Mouse (Mus musculus) stomach, embryonic 16.5 days (tissue): ENCODE results near the gene Pcca. TPM values are rescaled to one million over a fixed set of nuclear protein-coding genes. Genes with fewer than 3 reads are reported as not detected.
A peak's percentile ranks its signal among the peaks of the same experiment; 100 is the strongest.

Source experiments
- ATAC-seq: fragments of 200-750 bp; cut with Nextera tagmentation; 2 replicates; pipeline ENCODE4 v1.8.0; 2017; ENCODE audit warnings: moderate number of reproducible peaks, moderate TSS enrichment; ENCODE audit not compliant: insufficient read depth, low FRiP score
- H3K27ac ChIP-seq: fragments of 300-500 bp; sonication (generic); 2 replicates; pipeline ENCODE4 v1.5.1; 2014; ENCODE audit warnings: low read length
- H3K27me3 ChIP-seq: fragments of 300-500 bp; sonication (generic); 2 replicates; pipeline ENCODE4 v1.6.1; 2014; ENCODE audit warnings: low read length, control low read depth, mixed read lengths; ENCODE audit not compliant: control insufficient read depth, insufficient read depth
- H3K36me3 ChIP-seq: fragments of 300-500 bp; sonication (generic); 2 replicates; pipeline ENCODE4 v1.6.1; 2014; ENCODE audit warnings: low read length; ENCODE audit not compliant: control insufficient read depth, insufficient read depth
- H3K4me1 ChIP-seq: fragments of 300-500 bp; sonication (generic); 2 replicates; pipeline ENCODE4 v1.6.1; 2014; ENCODE audit warnings: low read length, control low read depth, mixed read lengths; ENCODE audit not compliant: control insufficient read depth, insufficient read depth
- H3K4me2 ChIP-seq: fragments of 300-500 bp; sonication (generic); 2 replicates; pipeline ENCODE4 v1.6.1; 2014; ENCODE audit warnings: low read depth, low read length, mixed read lengths
- H3K4me3 ChIP-seq: fragments of 300-500 bp; sonication (generic); replicated peaks from 2 replicates; pipeline ENCODE4 v1.5.1; 2014; ENCODE audit warnings: mild to moderate bottlenecking, low read length
- H3K9ac ChIP-seq: fragments of 300-500 bp; sonication (generic); 2 replicates; pipeline ENCODE4 v1.6.1; 2014; ENCODE audit warnings: low read length
- H3K9me3 ChIP-seq: fragments of 300-500 bp; sonication (generic); replicated peaks from 2 replicates; pipeline ENCODE4 v1.6.1; 2016; ENCODE audit warnings: low read length, control low read depth; ENCODE audit not compliant: control insufficient read depth
- WGBS: fragments of 180-500 bp; shearing (Covaris S2); extraction: QIAGEN DNeasy Blood & Tissue Kit; methylation state at CpG from one replicate; pipeline ENCODE4 v1.1.7; 2014; 5-methylcytosine and 5-hydroxymethylcytosine counted together
- polyA plus RNA-seq: library from polyadenylated mRNA; unstranded; fragments of >200 nt; fragmentation: Nextera tagmentation; extraction: Ambion mirVana; gene quantifications from 2 replicates; pipeline ENCODE4 v1.2.1, GENCODE M21; 2015

Pcca gene
- polyA plus RNA-seq, 1 experiment from 2014 or later: 19.7 TPM

GRCm38 (mm10) chr14:122490441-122491328 lies 43.4 kb upstream of the Pcca start, which contains the start of gene Gm10837:
TSS of gene Gm10837 (plus strand) at chr14:122490586.
- Histone ChIP-seq H3K27ac (no peak within 1 kb of the TSS), H3K36me3 (no peaks in the 10 kb centered on the region), H3K4me1 (no peaks in the 10 kb centered on the region), H3K27me3 (peaks cover 42% of the 10 kb centered on the region), H3K4me2 (peak within 1 kb of the TSS; percentile 43), H3K9ac (no peak within 1 kb of the TSS), H3K4me3 (peak within 1 kb of the TSS; percentile 30), H3K9me3 (peaks cover 4% of the 10 kb centered on the region)
- peak; percentile 71 for ATAC-seq
- WGBS: 2% methylated on average over 51 of the region's 51 CpGs

- no peaks in the 10 kb centered on the region for H3K4me1 ChIP-seq
- ATAC-seq: no peak
- peaks cover 39% of the 10 kb centered on the region for H3K27me3 ChIP-seq
Measured at GRCm38 (mm10) chr14:122491521-122491920, 42.6 kb upstream of the Pcca start.

GRCm38 (mm10) chr14:122492015-122492414 lies 42.1 kb upstream of the Pcca start:
- peaks cover 4% of the 10 kb centered on the region for H3K9me3 ChIP-seq
- no peak for ATAC-seq
- 57% methylated on average over 1 of the region's 1 CpGs for WGBS
- H3K4me2 ChIP-seq: no peak overlapping the region
- no peak overlapping the region for H3K27ac ChIP-seq
- H3K36me3 ChIP-seq: no peaks in the 10 kb centered on the region
- H3K27me3 ChIP-seq: peaks cover 39% of the 10 kb centered on the region
- no peak overlapping the region for H3K9ac ChIP-seq
- H3K4me3 ChIP-seq: no peak overlapping the region
- H3K4me1 ChIP-seq: no peaks in the 10 kb centered on the region

More at GRCm38 (mm10) chr14:122491521-122491920, 42.6 kb upstream of the Pcca start:
- H3K4me2 ChIP-seq: no peak overlapping the region
- no peak overlapping the region for H3K27ac ChIP-seq
- H3K9me3 ChIP-seq: peaks cover 4% of the 10 kb centered on the region
- 70% methylated on average over 6 of the region's 6 CpGs for WGBS
- no peak overlapping the region for H3K4me3 ChIP-seq
- H3K9ac ChIP-seq: no peak overlapping the region
- H3K36me3 ChIP-seq: no peaks in the 10 kb centered on the region

- H3K9ac ChIP-seq: no peak overlapping the region
- no peaks in the 10 kb centered on the region for H3K4me1 ChIP-seq
- no peak overlapping the region for H3K27ac ChIP-seq
- H3K4me3 ChIP-seq: no peak overlapping the region
- no peaks in the 10 kb centered on the region for H3K27me3 ChIP-seq
- ATAC-seq: no peak
- no peaks in the 10 kb centered on the region for H3K36me3 ChIP-seq
- no peaks in the 10 kb centered on the region for H3K9me3 ChIP-seq
- WGBS: 12% methylated on average over 2 of the region's 2 CpGs
- no peak overlapping the region for H3K4me2 ChIP-seq
Measured at GRCm38 (mm10) chr14:122509058-122509457, 25.1 kb upstream of the Pcca start.

GRCm38 (mm10) chr14:122511519-122511918 lies 22.6 kb upstream of the Pcca start:
- ATAC-seq: no peak; the same call in 1 of the 2 replicates
- H3K27me3 ChIP-seq: no peaks in the 10 kb centered on the region
- WGBS: 49% methylated on average over 3 of the region's 3 CpGs
- H3K4me1 ChIP-seq: no peaks in the 10 kb centered on the region
- H3K36me3 ChIP-seq: no peaks in the 10 kb centered on the region
- H3K9me3 ChIP-seq: no peaks in the 10 kb centered on the region
- no peak overlapping the region for H3K4me2 ChIP-seq
- no peak overlapping the region for H3K4me3 ChIP-seq
- H3K27ac ChIP-seq: no peak overlapping the region
- H3K9ac ChIP-seq: no peak overlapping the region

- Histone ChIP-seq H3K4me2 (no peak overlapping the region), H3K9me3 (no peaks in the 10 kb centered on the region), H3K27me3 (no peaks in the 10 kb centered on the region), H3K9ac (no peak overlapping the region), H3K4me3 (no peak overlapping the region), H3K36me3 (no peaks in the 10 kb centered on the region), H3K27ac (no peak overlapping the region), H3K4me1 (no peaks in the 10 kb centered on the region)
- 61% methylated on average over 1 of the region's 1 CpGs for WGBS
- ATAC-seq: no peak
Measured at GRCm38 (mm10) chr14:122513511-122514036, 20.6 kb upstream of the Pcca start.

GRCm38 (mm10) chr14:122528475-122528874 lies 5.6 kb upstream of the Pcca start:
- 75% methylated on average over 4 of the region's 4 CpGs for WGBS
- Histone ChIP-seq H3K27me3 (no peaks in the 10 kb centered on the region), H3K4me1 (no peaks in the 10 kb centered on the region), H3K4me3 (no peak overlapping the region), H3K9ac (no peak overlapping the region), H3K9me3 (no peaks in the 10 kb centered on the region), H3K27ac (no peak overlapping the region), H3K36me3 (no peaks in the 10 kb centered on the region), H3K4me2 (no peak overlapping the region)
- no peak for ATAC-seq

- H3K4me3 ChIP-seq: no peak overlapping the region
- H3K9me3 ChIP-seq: no peaks in the 10 kb centered on the region
- 0 out of 2 replicates have a peak, but pooled peaks cover 5% of the 10 kb centered on the region for H3K4me1 ChIP-seq
- H3K27ac ChIP-seq: no peak overlapping the region
- H3K36me3 ChIP-seq: no peaks in the 10 kb centered on the region
- no peak overlapping the region for H3K4me2 ChIP-seq
- no peak for ATAC-seq
- H3K27me3 ChIP-seq: no peaks in the 10 kb centered on the region
- WGBS: 97% methylated on average over 1 of the region's 1 CpGs
- no peak overlapping the region for H3K9ac ChIP-seq
Measured at GRCm38 (mm10) chr14:122535986-122536385, 1.9 kb downstream of the Pcca start.

- H3K4me2 ChIP-seq: no peak overlapping the region
- no peak for ATAC-seq
- 90% methylated on average over 1 of the region's 1 CpGs for WGBS
- H3K4me3 ChIP-seq: no peak overlapping the region
- no peak overlapping the region for H3K27ac ChIP-seq
- H3K4me1 ChIP-seq: no peaks in the 10 kb centered on the region
- no peaks in the 10 kb centered on the region for H3K27me3 ChIP-seq
- 0 out of 2 replicates have a peak, but pooled peaks cover 8% of the 10 kb centered on the region for H3K9me3 ChIP-seq
- H3K9ac ChIP-seq: no peak overlapping the region
- no peaks in the 10 kb centered on the region for H3K36me3 ChIP-seq
Measured at GRCm38 (mm10) chr14:122548421-122548820, 14.3 kb downstream of the Pcca start.
